Mouse (Mus musculus) hindbrain, embryonic 12.5 days (tissue): ENCODE measurements around the gene Rnf121. TPM values are rescaled to one million over a fixed set of nuclear protein-coding genes. Genes with fewer than 3 reads are reported as not detected.

Source experiments
- ATAC-seq: fragments of 200-750 bp; cut with Nextera tagmentation; 2 replicates; pipeline ENCODE4 v1.8.0; 2017; ENCODE audit warnings: moderate TSS enrichment; ENCODE audit not compliant: low FRiP score
- H3K27ac ChIP-seq: fragments of 300-500 bp; sonication (generic); 2 replicates; pipeline ENCODE4 v1.5.1; 2016; ENCODE audit warnings: mild to moderate bottlenecking
- H3K27me3 ChIP-seq: fragments of 300-500 bp; sonication (generic); 2 replicates; pipeline ENCODE4 v1.6.1; 2016; ENCODE audit warnings: mild to moderate bottlenecking
- H3K36me3 ChIP-seq: fragments of 300-500 bp; sonication (generic); 2 replicates; pipeline ENCODE4 v1.6.1; 2016; ENCODE audit warnings: mild to moderate bottlenecking
- H3K4me1 ChIP-seq: fragments of 300-500 bp; sonication (generic); 2 replicates; pipeline ENCODE4 v1.6.1; 2016
- H3K4me2 ChIP-seq: fragments of 300-500 bp; sonication (generic); replicated peaks from 2 replicates; pipeline ENCODE4 v1.6.1; 2016; ENCODE audit warnings: mild to moderate bottlenecking
- H3K4me3 ChIP-seq: fragments of 300-500 bp; sonication (generic); 2 replicates; pipeline ENCODE4 v1.5.1; 2016; ENCODE audit warnings: mild to moderate bottlenecking
- H3K9ac ChIP-seq: fragments of 300-500 bp; sonication (generic); 2 replicates; pipeline ENCODE4 v1.6.1; 2016; ENCODE audit warnings: mild to moderate bottlenecking, moderate library complexity
- H3K9me3 ChIP-seq: fragments of 300-500 bp; sonication (generic); replicated peaks from 2 replicates; pipeline ENCODE4 v1.6.1; 2016; ENCODE audit warnings: mild to moderate bottlenecking
- WGBS: fragments of 180-500 bp; shearing (Covaris S2); methylation state at CpG from one replicate; pipeline ENCODE4 v1.1.7; 2016; 5-methylcytosine and 5-hydroxymethylcytosine counted together
- polyA plus RNA-seq: library from polyadenylated mRNA; unstranded; fragments of >200 nt; fragmentation: Nextera tagmentation; extraction: Ambion mirVana; gene quantifications from 2 replicates; pipeline ENCODE4 v1.2.1, GENCODE M21; 2016

Gene Rnf121
- polyA plus RNA-seq, 1 experiment from 2014 or later: 29.2 TPM

DNA sequence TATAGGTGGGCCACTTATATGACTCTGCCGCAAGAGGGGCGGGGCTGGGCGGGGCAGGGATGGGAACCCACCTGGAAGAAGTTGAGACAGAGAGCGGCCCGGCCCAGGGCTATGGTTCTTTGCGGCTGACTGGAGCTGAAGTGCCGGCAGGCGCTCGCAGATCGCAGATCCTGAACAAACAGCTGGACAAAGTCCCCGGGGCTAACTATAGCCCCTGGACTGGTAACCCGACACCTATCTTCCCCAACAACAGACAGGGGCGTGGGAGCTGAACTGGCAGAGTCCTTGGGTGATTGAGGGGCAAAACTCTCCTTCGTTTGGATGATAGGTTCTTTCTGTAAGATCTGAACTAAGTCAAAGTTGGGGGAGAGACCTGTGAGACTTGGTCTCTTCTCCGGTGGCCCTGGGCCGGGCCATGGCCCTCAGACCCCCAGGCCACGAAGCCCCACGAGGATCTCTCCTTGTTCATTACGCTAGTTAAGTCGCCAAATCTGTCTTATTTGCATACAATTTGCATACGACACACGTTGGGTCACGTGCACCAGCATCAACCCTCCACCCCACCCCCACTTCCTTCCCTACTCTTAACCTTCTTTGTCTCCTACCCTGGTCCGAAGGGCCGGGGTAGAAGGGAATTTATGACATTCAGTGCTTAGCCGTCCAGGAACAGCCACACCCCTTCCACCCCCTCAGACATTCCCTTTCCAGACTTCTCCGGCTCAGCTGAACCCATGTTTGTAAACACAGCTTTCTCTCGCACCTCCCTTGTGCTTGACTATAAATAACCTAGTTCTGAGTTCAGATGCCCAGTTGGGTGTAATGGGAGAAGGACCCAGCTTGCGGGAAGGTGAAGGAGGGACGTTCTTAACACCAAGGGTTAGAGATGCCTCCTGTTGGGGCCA lies 34.7 kb upstream of the Rnf121 start:
- peak overlapping the region; percentile 48 for H3K4me2 ChIP-seq
- peak overlapping the region; percentile 16 for H3K4me3 ChIP-seq
- H3K9ac ChIP-seq: no peak overlapping the region
- H3K27ac ChIP-seq: no peak overlapping the region
- peaks cover 8% of the 10 kb centered on the region; the same call in 1 of the 2 replicates for H3K27me3 ChIP-seq
- H3K36me3 ChIP-seq: 0 out of 2 replicates have a peak, but pooled peaks cover 6% of the 10 kb centered on the region
- 5% methylated on average over 30 of the region's 30 CpGs for WGBS
- ATAC-seq: peak; percentile 60
- no peaks in the 10 kb centered on the region for H3K9me3 ChIP-seq
- H3K4me1 ChIP-seq: peaks cover 23% of the 10 kb centered on the region

DNA sequence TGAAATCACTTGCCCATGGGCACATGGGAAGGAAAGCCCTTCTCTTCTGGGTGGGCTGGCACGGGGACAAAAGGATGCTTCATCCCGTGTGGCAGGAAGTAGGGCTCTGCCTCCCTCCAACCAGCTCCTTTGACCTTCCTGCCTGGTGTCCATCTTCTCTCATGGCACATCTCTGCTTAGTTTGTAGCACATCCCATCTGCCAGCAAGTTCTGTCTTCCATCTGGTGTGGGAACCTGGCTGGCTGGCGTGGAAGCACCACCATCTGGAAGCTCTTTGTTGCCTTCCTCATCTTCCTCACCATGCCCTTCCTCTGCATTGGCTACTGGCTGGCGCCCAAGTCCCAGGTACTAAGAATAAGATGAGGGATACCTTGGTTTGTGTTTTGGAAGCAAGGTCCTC lies 22.1 kb upstream of the Rnf121 start:
- peaks cover 45% of the 10 kb centered on the region for H3K36me3 ChIP-seq
- no peak overlapping the region for H3K4me3 ChIP-seq
- no peaks in the 10 kb centered on the region for H3K9me3 ChIP-seq
- 85% methylated on average over 4 of the region's 4 CpGs for WGBS
- H3K27ac ChIP-seq: no peak overlapping the region
- no peak overlapping the region for H3K4me2 ChIP-seq
- H3K27me3 ChIP-seq: no peaks in the 10 kb centered on the region
- H3K9ac ChIP-seq: no peak overlapping the region
- H3K4me1 ChIP-seq: no peaks in the 10 kb centered on the region
- ATAC-seq: no peak

DNA sequence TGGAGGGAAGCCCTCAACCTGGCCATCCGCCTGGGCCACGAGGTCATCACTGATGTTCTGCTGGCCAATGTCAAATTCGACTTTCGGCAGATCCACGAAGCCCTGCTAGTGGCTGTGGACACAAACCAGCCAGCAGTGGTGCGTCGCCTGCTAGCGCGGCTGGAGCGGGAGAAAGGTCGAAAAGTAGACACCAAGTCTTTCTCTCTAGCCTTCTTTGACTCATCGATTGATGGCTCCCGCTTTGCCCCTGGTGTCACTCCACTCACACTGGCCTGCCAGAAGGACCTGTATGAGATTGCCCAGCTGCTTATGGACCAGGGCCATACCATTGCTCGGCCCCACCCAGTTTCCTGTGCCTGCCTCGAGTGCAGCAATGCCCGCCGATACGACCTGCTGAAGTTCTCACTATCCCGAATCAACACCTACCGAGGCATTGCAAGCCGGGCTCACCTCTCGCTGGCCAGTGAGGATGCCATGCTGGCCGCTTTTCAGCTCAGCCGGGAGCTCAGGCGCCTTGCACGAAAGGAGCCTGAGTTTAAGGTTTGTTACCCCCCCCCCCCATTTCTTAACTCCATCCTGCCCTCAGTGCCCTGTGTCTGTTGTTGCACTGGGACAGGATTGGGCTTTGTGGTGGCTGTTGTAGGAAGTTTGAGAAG lies 18.9 kb upstream of the Rnf121 start:
- Histone ChIP-seq H3K27me3 (no peaks in the 10 kb centered on the region), H3K36me3 (peaks cover 64% of the 10 kb centered on the region), H3K4me1 (no peaks in the 10 kb centered on the region), H3K9ac (no peak overlapping the region), H3K4me2 (no peak overlapping the region), H3K27ac (no peak overlapping the region), H3K9me3 (no peaks in the 10 kb centered on the region), H3K4me3 (no peak overlapping the region)
- ATAC-seq: no peak
- WGBS: 93% methylated on average over 26 of the region's 26 CpGs

DNA sequence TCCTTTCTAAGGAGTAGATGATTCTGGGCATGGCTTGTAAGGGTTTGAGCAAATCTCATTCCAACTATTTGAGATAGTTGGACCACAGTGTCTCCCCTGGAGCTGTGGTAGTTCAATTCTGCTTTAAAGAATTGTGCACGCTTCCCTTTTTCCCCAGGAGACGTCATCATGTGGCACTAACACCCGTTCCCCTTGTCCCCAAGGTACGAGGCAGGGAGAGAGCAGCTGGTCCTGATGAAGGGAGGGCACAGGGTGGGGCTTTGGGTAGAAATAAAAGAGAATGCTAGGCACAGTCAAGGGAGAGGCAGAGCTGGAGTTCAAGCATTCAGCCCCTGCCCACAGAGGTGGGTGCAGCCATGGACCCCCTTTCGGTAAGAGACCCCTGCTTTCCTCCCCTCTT lies 17.5 kb upstream of the Rnf121 start, which contains the start of gene Trpc2:
Trpc2 (plus strand) TSS at position 301 of the 400 bp plus-strand sequence.
- Histone ChIP-seq H3K4me2 (no peak within 1 kb of the TSS), H3K36me3 (peaks cover 61% of the 10 kb centered on the region), H3K27me3 (no peaks in the 10 kb centered on the region), H3K27ac (no peak within 1 kb of the TSS), H3K4me3 (no peak within 1 kb of the TSS), H3K9me3 (no peaks in the 10 kb centered on the region), H3K9ac (no peak within 1 kb of the TSS), H3K4me1 (no peaks in the 10 kb centered on the region)
- 81% methylated on average over 5 of the region's 5 CpGs for WGBS
- ATAC-seq: no peak

DNA sequence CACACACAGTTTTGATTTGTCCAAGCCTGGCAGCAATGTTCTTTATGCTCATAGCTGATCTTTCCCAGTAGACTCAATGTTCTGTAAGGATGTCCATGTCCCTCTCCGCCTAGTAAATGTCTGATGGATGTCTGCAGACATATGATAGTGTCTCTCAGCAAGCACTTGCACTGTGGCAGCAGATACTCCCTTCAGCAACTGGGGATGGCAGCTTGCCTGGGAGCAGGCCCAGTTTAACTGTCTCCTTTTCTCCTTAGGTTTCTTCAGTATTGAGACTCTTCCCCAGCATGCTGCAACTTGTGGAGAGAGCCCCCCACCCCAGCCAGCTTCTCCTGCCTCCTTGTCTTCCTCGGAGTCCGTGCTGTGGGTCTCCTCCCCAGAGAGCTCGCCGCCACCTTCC lies 16.5 kb upstream of the Rnf121 start:
- H3K4me1 ChIP-seq: no peaks in the 10 kb centered on the region
- no peak overlapping the region for H3K27ac ChIP-seq
- H3K36me3 ChIP-seq: peaks cover 71% of the 10 kb centered on the region
- WGBS: 96% methylated on average over 5 of the region's 5 CpGs
- no peak for ATAC-seq
- no peak overlapping the region for H3K4me2 ChIP-seq
- no peak overlapping the region for H3K4me3 ChIP-seq
- no peaks in the 10 kb centered on the region for H3K27me3 ChIP-seq
- H3K9me3 ChIP-seq: no peaks in the 10 kb centered on the region
- H3K9ac ChIP-seq: no peak overlapping the region

DNA sequence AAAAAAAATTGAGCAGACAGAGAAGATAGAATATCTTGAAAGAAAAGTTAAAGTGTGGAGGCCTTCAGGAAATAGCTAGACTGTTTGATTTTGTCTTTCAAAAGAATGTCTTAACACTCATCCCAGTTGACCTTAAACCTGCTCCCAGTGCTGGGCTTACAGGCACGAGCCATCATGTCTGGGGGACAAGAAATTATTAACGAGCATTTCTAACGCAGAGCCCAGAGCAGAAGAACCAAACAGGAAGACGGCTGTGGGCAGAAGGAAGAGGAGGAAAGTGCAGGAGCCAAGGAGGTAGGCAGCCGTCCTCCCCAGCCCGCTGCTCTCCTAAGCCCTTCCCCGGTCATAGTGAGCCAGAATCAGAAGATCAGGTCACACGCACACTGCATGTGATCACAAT lies 15.0 kb upstream of the Rnf121 start:
- Histone ChIP-seq H3K9me3 (no peaks in the 10 kb centered on the region), H3K9ac (no peak overlapping the region), H3K27me3 (no peaks in the 10 kb centered on the region), H3K4me1 (no peaks in the 10 kb centered on the region), H3K36me3 (peaks cover 80% of the 10 kb centered on the region), H3K27ac (no peak overlapping the region), H3K4me2 (no peak overlapping the region), H3K4me3 (no peak overlapping the region)
- no peak for ATAC-seq
- WGBS: 95% methylated on average over 8 of the region's 8 CpGs

DNA sequence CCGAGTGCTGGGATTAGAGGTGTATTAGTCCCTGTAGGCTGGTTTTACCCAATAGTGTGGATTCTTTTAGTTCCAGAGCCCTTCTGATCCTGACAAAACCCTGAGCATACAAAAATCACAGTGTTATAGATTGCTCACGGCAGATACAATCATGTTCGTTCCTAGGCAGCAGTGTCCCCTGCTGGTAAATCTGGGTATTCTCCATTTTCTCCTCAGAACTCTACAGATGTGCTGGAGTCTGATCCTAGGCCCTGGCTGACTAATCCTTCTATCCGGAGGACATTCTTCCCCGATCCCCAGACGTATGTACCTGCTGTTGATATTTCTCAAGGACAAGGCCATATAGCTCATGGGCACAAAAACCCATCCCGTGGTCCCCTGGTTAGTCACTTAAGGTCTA lies 13.2 kb upstream of the Rnf121 start:
- peaks cover 84% of the 10 kb centered on the region for H3K36me3 ChIP-seq
- WGBS: 86% methylated on average over 7 of the region's 7 CpGs
- no peaks in the 10 kb centered on the region for H3K4me1 ChIP-seq
- no peak overlapping the region for H3K27ac ChIP-seq
- H3K9me3 ChIP-seq: no peaks in the 10 kb centered on the region
- H3K9ac ChIP-seq: no peak overlapping the region
- H3K27me3 ChIP-seq: no peaks in the 10 kb centered on the region
- H3K4me2 ChIP-seq: no peak overlapping the region
- no peak overlapping the region for H3K4me3 ChIP-seq
- no peak for ATAC-seq

DNA sequence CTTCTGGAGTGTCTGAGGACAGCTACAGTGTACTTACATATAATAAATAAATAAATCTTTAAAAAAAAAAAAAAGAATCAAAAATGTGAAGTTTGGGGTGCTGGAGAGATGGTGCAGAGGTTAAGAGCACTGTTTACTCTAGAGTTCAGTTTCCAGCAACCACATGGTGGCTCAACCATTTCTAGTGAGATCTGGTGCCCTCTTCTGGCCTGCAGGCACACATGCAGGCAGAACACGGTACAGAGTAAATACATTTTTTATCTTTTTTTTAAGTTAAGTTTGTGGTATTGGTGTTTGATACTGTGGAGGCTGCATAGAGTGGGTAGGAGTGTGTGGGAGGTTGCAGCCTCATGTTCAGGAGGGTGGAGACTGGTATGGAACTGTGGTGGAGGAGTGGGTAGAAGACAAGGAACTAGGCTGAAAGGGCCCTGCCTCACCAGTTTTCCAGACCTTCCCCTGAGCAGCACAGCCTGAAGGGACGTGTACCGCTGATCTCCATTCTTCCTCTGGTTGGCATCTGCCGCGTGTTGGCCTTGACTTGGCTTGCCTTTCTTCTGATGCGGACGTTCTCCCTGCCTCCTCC lies 11.5 kb upstream of the Rnf121 start:
- Histone ChIP-seq H3K9me3 (no peaks in the 10 kb centered on the region), H3K27ac (no peak overlapping the region), H3K4me1 (no peaks in the 10 kb centered on the region), H3K4me2 (no peak overlapping the region), H3K9ac (no peak overlapping the region), H3K36me3 (peaks cover 83% of the 10 kb centered on the region), H3K27me3 (no peaks in the 10 kb centered on the region), H3K4me3 (no peak overlapping the region)
- 87% methylated on average over 7 of the region's 7 CpGs for WGBS
- no peak for ATAC-seq

DNA sequence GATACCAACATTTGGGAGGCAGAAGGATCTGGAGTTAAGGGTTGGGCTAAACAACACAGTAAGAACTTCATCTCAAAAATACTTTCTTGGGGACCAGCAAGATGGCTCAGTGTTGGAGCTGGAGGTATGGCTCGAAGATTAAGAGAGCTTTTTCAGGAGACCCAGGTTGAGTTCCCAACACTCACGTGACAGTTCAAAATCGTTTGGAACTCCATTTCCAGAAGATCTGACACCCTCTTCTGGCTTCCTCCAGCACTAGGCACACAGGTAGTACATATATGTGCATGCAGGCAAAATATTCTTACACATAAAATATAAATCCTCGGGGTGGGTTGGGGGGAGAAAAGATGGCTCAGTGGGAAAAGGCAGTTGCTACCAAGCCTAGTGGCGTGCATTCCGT lies 1.1 kb upstream of the Rnf121 start:
- 81% methylated on average over 6 of the region's 6 CpGs for WGBS
- Histone ChIP-seq H3K36me3 (peaks cover 6% of the 10 kb centered on the region), H3K27me3 (no peaks in the 10 kb centered on the region), H3K27ac (no peak overlapping the region), H3K4me2 (peak overlapping the region; percentile 75), H3K4me1 (peaks cover 28% of the 10 kb centered on the region), H3K9me3 (no peaks in the 10 kb centered on the region), H3K4me3 (peak overlapping the region; percentile 76), H3K9ac (peak overlapping the region; percentile 77)
- no peak for ATAC-seq

DNA sequence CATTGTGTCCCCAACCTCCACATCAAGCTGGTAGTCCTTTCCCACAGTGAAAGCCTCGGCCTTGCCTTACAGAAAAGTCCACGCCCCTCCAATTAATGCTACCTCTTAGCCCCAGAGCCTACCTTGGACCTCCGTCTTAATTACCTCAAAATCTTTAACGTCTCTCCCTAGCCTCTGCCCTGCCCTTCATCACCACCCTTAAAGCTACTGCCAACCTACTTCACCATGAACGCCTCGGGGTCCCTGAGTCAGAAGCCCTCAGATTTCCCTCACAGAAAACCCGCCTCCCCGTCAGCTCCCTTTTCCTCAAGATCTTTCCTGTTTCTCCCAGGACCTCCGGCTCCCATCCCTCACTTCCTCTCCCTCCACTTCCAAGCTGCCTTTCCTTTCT lies 619 bp downstream of the Rnf121 start:
- peak overlapping the region; percentile 79 for H3K27ac ChIP-seq
- no peaks in the 10 kb centered on the region for H3K9me3 ChIP-seq
- under 1% methylated on average over 9 of the region's 9 CpGs for WGBS
- H3K4me1 ChIP-seq: peaks cover 28% of the 10 kb centered on the region
- no peaks in the 10 kb centered on the region for H3K27me3 ChIP-seq
- peak overlapping the region; percentile 75 for H3K4me2 ChIP-seq
- peak overlapping the region; percentile 76 for H3K4me3 ChIP-seq
- H3K9ac ChIP-seq: peak overlapping the region; percentile 77
- H3K36me3 ChIP-seq: 0 out of 2 replicates have a peak, but pooled peaks cover 6% of the 10 kb centered on the region
- ATAC-seq: peak; percentile 73

DNA sequence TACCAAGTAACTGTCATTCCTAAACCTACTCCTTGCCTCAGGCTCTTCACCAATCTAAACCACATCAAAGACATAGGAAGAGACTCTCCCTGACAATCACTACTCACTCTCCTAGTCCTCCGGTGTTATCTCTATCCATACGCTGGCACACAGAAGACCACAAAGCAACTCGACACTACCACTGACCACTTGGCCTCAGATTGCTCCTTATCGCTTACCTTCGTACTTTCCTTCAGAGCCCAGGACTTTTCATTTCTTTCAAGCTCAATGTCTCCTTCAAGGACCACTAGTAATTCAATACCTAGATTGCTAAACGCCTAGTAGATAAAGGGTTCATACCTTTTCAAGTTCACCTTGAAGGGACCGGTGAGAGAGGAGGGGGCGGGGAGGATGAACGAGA lies 1.4 kb downstream of the Rnf121 start:
- H3K4me1 ChIP-seq: peaks cover 28% of the 10 kb centered on the region
- 0 out of 2 replicates have a peak, but pooled peaks cover 11% of the 10 kb centered on the region for H3K36me3 ChIP-seq
- H3K27ac ChIP-seq: no peak overlapping the region
- H3K4me3 ChIP-seq: peak overlapping the region; percentile 76
- ATAC-seq: no peak
- WGBS: 92% methylated on average over 9 of the region's 9 CpGs
- no peak overlapping the region for H3K9ac ChIP-seq
- H3K9me3 ChIP-seq: no peaks in the 10 kb centered on the region
- H3K4me2 ChIP-seq: peak overlapping the region; percentile 75
- no peaks in the 10 kb centered on the region for H3K27me3 ChIP-seq

DNA sequence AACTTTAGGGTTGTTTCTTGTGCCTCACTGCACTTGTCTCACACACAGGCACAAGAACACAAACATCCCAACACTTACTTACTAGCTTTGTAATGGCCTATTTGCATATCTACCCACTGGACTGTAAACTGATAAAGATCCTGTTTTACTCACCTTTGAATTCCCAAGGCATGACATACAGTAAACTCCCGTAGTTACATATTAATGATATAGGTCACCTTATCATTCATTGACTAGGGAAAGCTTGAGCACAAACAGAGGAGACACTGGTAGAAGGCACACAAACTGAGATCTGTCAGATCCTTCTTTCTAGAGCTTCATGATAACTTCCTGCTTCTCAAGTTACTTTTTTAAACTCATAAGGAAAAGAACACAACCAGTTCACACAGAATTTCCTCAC lies 3.1 kb downstream of the Rnf121 start:
- H3K27ac ChIP-seq: no peak overlapping the region
- peaks cover 28% of the 10 kb centered on the region for H3K4me1 ChIP-seq
- no peaks in the 10 kb centered on the region for H3K9me3 ChIP-seq
- H3K4me2 ChIP-seq: no peak overlapping the region
- no peak overlapping the region for H3K9ac ChIP-seq
- WGBS: 96% methylated on average over 1 of the region's 1 CpGs
- no peak overlapping the region for H3K4me3 ChIP-seq
- H3K36me3 ChIP-seq: peaks cover 17% of the 10 kb centered on the region; the same call in 1 of the 2 replicates
- ATAC-seq: no peak
- no peaks in the 10 kb centered on the region for H3K27me3 ChIP-seq
